Mouse (Mus musculus) lung, postnatal 0 days (tissue): ENCODE results near the gene Lrp6.

ENCODE experiments used
- CTCF ChIP-seq: IDR thresholded peaks from 2 replicates; pipeline ENCODE4 v1.5.1; 2016; ENCODE audit warnings: antibody characterized with exemption, mild to moderate bottlenecking
- EP300 ChIP-seq: IDR thresholded peaks from 2 replicates; pipeline ENCODE4 v1.6.1; 2016; ENCODE audit warnings: antibody characterized with exemption, mild to moderate bottlenecking, control low read depth

GRCm38 (mm10) chr6:134407226-134407625 lies 159.5 kb downstream of the Lrp6 start:
- TF ChIP-seq EP300 (no peak), CTCF (no peak)
